Mouse (Mus musculus) midbrain, embryonic 15.5 days (tissue): ENCODE measurements at regions not wholly inside any gene's neighbourhood (a gene's known extent, or its start where the extent isn't known, plus 50 kb on each side); places are given as distances from the start of the nearest gene placed in this dataset.

Experiments
- ATAC-seq: fragments of 200-750 bp; cut with Nextera tagmentation; replicated peaks from 2 replicates; pipeline ENCODE4 v1.8.0; 2017; ENCODE audit warnings: moderate TSS enrichment
- H3K27ac ChIP-seq: fragments of 300-500 bp; sonication (generic); 2 replicates; pipeline ENCODE4 v1.5.1; 2015; ENCODE audit warnings: mild to moderate bottlenecking, inconsistent platforms
- H3K27me3 ChIP-seq: fragments of 300-500 bp; sonication (generic); replicated peaks from 2 replicates; pipeline ENCODE4 v1.6.1; 2015; ENCODE audit warnings: inconsistent platforms
- H3K36me3 ChIP-seq: fragments of 300-500 bp; sonication (generic); replicated peaks from 2 replicates; pipeline ENCODE4 v1.6.1; 2015; ENCODE audit warnings: inconsistent platforms
- H3K4me1 ChIP-seq: fragments of 300-500 bp; sonication (generic); 2 replicates; pipeline ENCODE4 v1.6.1; 2015; ENCODE audit warnings: inconsistent platforms
- H3K4me2 ChIP-seq: fragments of 300-500 bp; sonication (generic); 2 replicates; pipeline ENCODE4 v1.6.1; 2015; ENCODE audit warnings: inconsistent platforms, mild to moderate bottlenecking, moderate library complexity
- H3K4me3 ChIP-seq: fragments of 300-500 bp; sonication (generic); 2 replicates; pipeline ENCODE4 v1.5.1; 2015; ENCODE audit warnings: mild to moderate bottlenecking, inconsistent platforms
- H3K9ac ChIP-seq: fragments of 300-500 bp; sonication (generic); 2 replicates; pipeline ENCODE4 v1.6.1; 2015; ENCODE audit warnings: mild to moderate bottlenecking, inconsistent platforms
- H3K9me3 ChIP-seq: fragments of 300-500 bp; sonication (generic); 2 replicates; pipeline ENCODE4 v1.6.1; 2016; ENCODE audit warnings: inconsistent platforms
- WGBS: fragments of 180-500 bp; shearing (Covaris S2); methylation state at CpG from one replicate; pipeline ENCODE4 v1.1.7; 2015; ENCODE audit warnings: mixed read lengths; 5-methylcytosine and 5-hydroxymethylcytosine counted together

DNA sequence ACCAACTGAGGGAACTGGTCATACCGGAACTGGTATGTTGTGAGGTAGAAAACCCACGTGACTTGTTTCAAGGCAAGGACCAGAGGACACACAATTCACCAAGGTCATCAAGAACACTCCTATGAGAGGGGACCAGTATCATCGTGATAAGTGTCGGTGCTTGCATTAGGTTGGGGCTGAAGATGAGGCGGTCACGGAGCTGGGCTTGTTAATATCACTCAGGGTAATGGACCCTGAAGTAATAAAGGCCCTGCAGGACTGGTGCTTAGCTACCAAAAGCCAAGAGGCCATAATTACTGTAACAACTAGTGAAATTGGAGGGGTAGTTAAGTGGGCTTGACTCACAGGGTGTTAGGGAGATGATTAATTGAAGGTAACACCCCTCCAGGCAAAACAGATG, 132.2 kb upstream of the Ccdc54 start:
- H3K27me3 ChIP-seq, result no peaks in the 10 kb centered on the region
- no peak overlapping the region for H3K9ac ChIP-seq
- no peak overlapping the region for H3K4me2 ChIP-seq
- no peaks in the 10 kb centered on the region for H3K36me3 ChIP-seq
- no peak overlapping the region for H3K27ac ChIP-seq
- H3K9me3 ChIP-seq, result no peaks in the 10 kb centered on the region
- H3K4me3 ChIP-seq, result no peak overlapping the region
- no peaks in the 10 kb centered on the region for H3K4me1 ChIP-seq
- no peak for ATAC-seq
- WGBS, result 85% methylated on average over 6 of the region's 6 CpGs

DNA sequence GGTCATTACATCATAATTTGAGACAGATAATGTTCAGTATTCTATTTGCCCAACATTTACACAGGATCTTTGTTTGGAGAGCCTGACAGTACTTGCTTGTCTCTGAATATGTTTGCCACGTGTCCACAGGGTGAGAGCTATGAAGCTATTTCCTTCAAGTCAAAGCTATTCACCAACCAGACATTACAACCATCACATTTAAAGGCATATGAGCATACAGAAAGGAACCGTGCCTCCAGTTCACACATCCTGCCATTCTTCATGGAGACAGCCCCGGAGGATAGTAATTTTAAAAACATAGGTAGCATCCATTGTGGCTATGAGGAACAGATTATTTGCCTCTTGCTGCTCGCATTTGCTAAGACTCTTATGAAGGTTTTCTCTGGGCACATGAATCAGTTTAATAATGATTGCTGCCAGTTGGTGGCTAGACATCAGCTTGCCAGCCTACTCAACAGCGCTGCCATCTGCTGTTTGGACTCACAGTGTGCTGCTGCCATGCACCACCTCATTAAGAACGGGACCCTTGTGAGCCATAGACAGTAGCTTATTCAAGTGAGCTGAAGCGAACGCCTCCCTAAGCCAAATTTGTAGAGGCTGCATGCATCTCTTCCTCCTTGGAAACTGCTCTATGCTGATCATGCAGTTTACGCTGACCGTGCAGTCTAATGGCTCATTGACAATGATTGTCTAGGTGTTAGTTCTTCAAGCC, 126.5 kb upstream of the Ccdc54 start:
- ATAC-seq, result peak; percentile 91
- Histone ChIP-seq H3K27ac (no peak overlapping the region), H3K4me2 (no peak overlapping the region), H3K9me3 (no peaks in the 10 kb centered on the region), H3K27me3 (no peaks in the 10 kb centered on the region), H3K4me3 (no peak overlapping the region), H3K4me1 (no peaks in the 10 kb centered on the region), H3K36me3 (no peaks in the 10 kb centered on the region), H3K9ac (no peak overlapping the region)
- WGBS, result 59% methylated on average over 10 of the region's 10 CpGs

- Histone ChIP-seq H3K9me3 (no peaks in the 10 kb centered on the region), H3K36me3 (no peaks in the 10 kb centered on the region)
- no peak for ATAC-seq
Measured at GRCm38 (mm10) chr16:50709727-50710126, 118.8 kb upstream of the Ccdc54 start.

DNA sequence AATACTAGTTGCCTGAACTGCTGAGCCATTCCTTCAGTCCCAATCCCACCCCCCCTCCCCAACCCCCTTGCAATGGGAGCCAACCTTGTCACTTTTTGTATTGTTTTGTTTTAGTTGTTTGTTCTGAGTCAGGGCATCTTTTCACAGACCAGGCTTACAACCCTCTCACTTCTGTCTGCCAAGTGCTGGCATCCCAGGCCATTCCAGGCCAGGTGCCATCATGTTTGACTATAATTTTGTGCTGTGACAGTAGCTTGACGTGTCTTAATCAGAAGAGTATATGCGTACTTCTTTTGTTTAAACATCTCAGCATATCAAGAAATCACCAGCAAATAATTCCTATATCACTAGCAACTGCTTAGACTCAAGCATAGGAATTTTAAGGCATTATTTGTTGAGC, 117.0 kb upstream of the Ccdc54 start:
- Histone ChIP-seq H3K27ac (no peak overlapping the region), H3K4me1 (no peaks in the 10 kb centered on the region), H3K36me3 (no peaks in the 10 kb centered on the region), H3K4me2 (no peak overlapping the region), H3K4me3 (no peak overlapping the region), H3K27me3 (no peaks in the 10 kb centered on the region), H3K9me3 (no peaks in the 10 kb centered on the region), H3K9ac (no peak overlapping the region)
- WGBS, result 89% methylated on average over 2 of the region's 2 CpGs
- no peak for ATAC-seq

More at GRCm38 (mm10) chr16:50709727-50710126, 118.8 kb upstream of the Ccdc54 start:
- H3K9ac ChIP-seq, result no peak overlapping the region
- H3K4me2 ChIP-seq, result no peak overlapping the region
- no peaks in the 10 kb centered on the region for H3K4me1 ChIP-seq
- 70% methylated on average over 6 of the region's 6 CpGs for WGBS
- H3K27me3 ChIP-seq, result no peaks in the 10 kb centered on the region
- no peak overlapping the region for H3K4me3 ChIP-seq
- H3K27ac ChIP-seq, result no peak overlapping the region

- H3K4me2 ChIP-seq, result no peak overlapping the region
- 80% methylated on average over 4 of the region's 4 CpGs for WGBS
- H3K4me3 ChIP-seq, result no peak overlapping the region
- H3K36me3 ChIP-seq, result no peaks in the 10 kb centered on the region
- H3K27me3 ChIP-seq, result no peaks in the 10 kb centered on the region
- H3K9me3 ChIP-seq, result no peaks in the 10 kb centered on the region
- H3K9ac ChIP-seq, result no peak overlapping the region
- no peak for ATAC-seq
- H3K27ac ChIP-seq, result no peak overlapping the region
- H3K4me1 ChIP-seq, result no peaks in the 10 kb centered on the region
Measured at GRCm38 (mm10) chr16:50705921-50706320, 115.0 kb upstream of the Ccdc54 start.

- no peak overlapping the region for H3K9ac ChIP-seq
- no peaks in the 10 kb centered on the region for H3K36me3 ChIP-seq
- H3K4me1 ChIP-seq, result no peaks in the 10 kb centered on the region
- ATAC-seq, result no peak
- H3K27me3 ChIP-seq, result no peaks in the 10 kb centered on the region
- WGBS, result 80% methylated on average over 8 of the region's 8 CpGs
- H3K4me2 ChIP-seq, result no peak overlapping the region
- no peaks in the 10 kb centered on the region for H3K9me3 ChIP-seq
- no peak overlapping the region for H3K27ac ChIP-seq
- no peak overlapping the region for H3K4me3 ChIP-seq
Measured at GRCm38 (mm10) chr16:50700811-50701517, 110.0 kb upstream of the Ccdc54 start.

DNA sequence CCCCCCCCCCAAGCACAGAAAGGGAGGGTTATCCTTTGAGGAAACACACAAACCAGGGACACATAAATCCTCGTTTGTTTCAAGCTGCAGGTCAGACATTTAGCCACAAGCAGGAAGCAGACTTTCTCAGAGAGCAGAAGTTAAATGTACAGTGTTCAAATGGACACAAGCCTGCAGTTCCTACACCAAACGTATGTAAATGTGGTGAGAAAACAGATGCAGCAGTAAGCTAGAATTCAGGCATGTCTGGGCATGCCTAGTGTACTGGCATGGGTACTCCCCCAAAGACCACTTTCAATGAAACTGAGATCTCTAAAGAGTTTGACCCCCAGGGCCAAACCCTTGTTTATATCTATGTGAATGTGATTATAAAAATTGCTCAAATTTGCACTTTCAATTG, 109.2 kb upstream of the Ccdc54 start:
- H3K9ac ChIP-seq, result no peak overlapping the region
- no peak for ATAC-seq
- H3K27ac ChIP-seq, result no peak overlapping the region
- H3K27me3 ChIP-seq, result no peaks in the 10 kb centered on the region
- no peak overlapping the region for H3K4me2 ChIP-seq
- no peaks in the 10 kb centered on the region for H3K4me1 ChIP-seq
- H3K36me3 ChIP-seq, result no peaks in the 10 kb centered on the region
- WGBS, result 62% methylated on average over 2 of the region's 2 CpGs
- H3K9me3 ChIP-seq, result no peaks in the 10 kb centered on the region
- H3K4me3 ChIP-seq, result no peak overlapping the region

GRCm38 (mm10) chr16:50697722-50698121, 106.8 kb upstream of the Ccdc54 start:
- H3K27ac ChIP-seq, result no peak overlapping the region
- H3K4me2 ChIP-seq, result no peak overlapping the region
- H3K36me3 ChIP-seq, result no peaks in the 10 kb centered on the region
- no peak overlapping the region for H3K4me3 ChIP-seq
- no peaks in the 10 kb centered on the region for H3K27me3 ChIP-seq
- WGBS, result 95% methylated on average over 2 of the region's 2 CpGs
- no peaks in the 10 kb centered on the region for H3K4me1 ChIP-seq
- no peak for ATAC-seq
- H3K9me3 ChIP-seq, result no peaks in the 10 kb centered on the region
- H3K9ac ChIP-seq, result no peak overlapping the region

DNA sequence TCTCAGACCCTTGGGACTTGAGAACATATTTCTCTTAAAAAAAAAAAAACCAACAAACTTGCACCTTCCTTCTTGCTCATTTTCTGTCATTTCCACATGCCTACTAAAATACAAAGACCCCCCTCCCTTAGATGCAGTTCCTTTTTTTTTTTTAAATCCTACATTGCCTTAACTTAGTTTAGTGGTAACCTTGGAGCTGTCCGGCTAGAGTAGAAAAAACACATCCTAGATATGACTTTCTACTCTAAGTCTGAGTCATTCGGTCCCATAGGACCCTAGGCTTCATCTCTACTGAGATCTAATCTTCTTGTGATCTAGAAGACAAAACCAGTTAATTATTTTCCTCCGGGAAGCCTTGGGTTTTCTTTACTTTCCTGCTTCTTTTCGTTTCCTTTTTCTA, 105.1 kb upstream of the Ccdc54 start:
- no peaks in the 10 kb centered on the region for H3K4me1 ChIP-seq
- H3K4me3 ChIP-seq, result no peak overlapping the region
- ATAC-seq, result no peak
- H3K9me3 ChIP-seq, result no peaks in the 10 kb centered on the region
- no peaks in the 10 kb centered on the region for H3K36me3 ChIP-seq
- no peak overlapping the region for H3K4me2 ChIP-seq
- 90% methylated on average over 4 of the region's 4 CpGs for WGBS
- H3K27ac ChIP-seq, result no peak overlapping the region
- no peak overlapping the region for H3K9ac ChIP-seq
- H3K27me3 ChIP-seq, result no peaks in the 10 kb centered on the region

- Histone ChIP-seq H3K27me3 (no peaks in the 10 kb centered on the region), H3K9ac (no peak overlapping the region), H3K9me3 (no peaks in the 10 kb centered on the region), H3K27ac (no peak overlapping the region), H3K4me1 (no peaks in the 10 kb centered on the region), H3K36me3 (no peaks in the 10 kb centered on the region), H3K4me3 (no peak overlapping the region), H3K4me2 (no peak overlapping the region)
- WGBS, result 82% methylated on average over 2 of the region's 2 CpGs
- no peak for ATAC-seq
Measured at GRCm38 (mm10) chr16:50694045-50694444, 103.1 kb upstream of the Ccdc54 start.

DNA sequence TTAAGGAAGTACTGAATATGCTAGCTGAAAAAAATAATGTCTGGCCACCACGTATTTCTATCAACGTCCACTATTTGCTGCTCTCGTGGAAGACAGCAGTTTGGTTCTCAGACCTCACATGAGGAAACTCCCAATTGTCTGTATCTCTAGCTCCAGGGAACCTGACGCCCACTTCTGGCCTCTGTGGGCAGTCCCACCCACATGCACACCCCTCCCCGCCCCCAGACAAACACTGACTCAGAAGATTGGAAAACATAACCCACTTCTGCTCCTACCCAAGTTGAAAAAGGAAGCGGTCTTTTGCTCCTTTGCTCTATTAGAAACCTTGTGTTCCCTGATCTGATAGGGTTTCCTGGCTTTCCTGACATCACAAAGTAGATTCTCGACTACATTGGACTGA, 99.9 kb upstream of the Ccdc54 start:
- 85% methylated on average over 7 of the region's 7 CpGs for WGBS
- Histone ChIP-seq H3K4me3 (no peak overlapping the region), H3K27ac (no peak overlapping the region), H3K9ac (no peak overlapping the region), H3K9me3 (no peaks in the 10 kb centered on the region), H3K27me3 (no peaks in the 10 kb centered on the region), H3K4me2 (no peak overlapping the region), H3K4me1 (no peaks in the 10 kb centered on the region), H3K36me3 (no peaks in the 10 kb centered on the region)
- ATAC-seq, result no peak

- 69% methylated on average over 10 of the region's 10 CpGs for WGBS
- Histone ChIP-seq H3K36me3 (no peaks in the 10 kb centered on the region), H3K27ac (no peak overlapping the region), H3K9ac (no peak overlapping the region), H3K4me1 (no peaks in the 10 kb centered on the region), H3K27me3 (no peaks in the 10 kb centered on the region), H3K4me3 (no peak overlapping the region), H3K9me3 (no peaks in the 10 kb centered on the region), H3K4me2 (peak overlapping the region; percentile 32; the same call in 1 of the 2 replicates)
- no peak for ATAC-seq
Measured at GRCm38 (mm10) chr16:50689525-50689924, 98.6 kb upstream of the Ccdc54 start.
